Mouse (Mus musculus): ENCODE measurements around the gene Entpd7. TPM values are rescaled to one million over a fixed set of nuclear protein-coding genes. Genes with fewer than 3 reads are reported as not detected.
A peak's percentile ranks its signal among the peaks of the same experiment; 100 is the strongest.

The Entpd7 gene
- polyA plus RNA-seq, 1 experiment from 2014 or later, result 16.5 TPM

DNA sequence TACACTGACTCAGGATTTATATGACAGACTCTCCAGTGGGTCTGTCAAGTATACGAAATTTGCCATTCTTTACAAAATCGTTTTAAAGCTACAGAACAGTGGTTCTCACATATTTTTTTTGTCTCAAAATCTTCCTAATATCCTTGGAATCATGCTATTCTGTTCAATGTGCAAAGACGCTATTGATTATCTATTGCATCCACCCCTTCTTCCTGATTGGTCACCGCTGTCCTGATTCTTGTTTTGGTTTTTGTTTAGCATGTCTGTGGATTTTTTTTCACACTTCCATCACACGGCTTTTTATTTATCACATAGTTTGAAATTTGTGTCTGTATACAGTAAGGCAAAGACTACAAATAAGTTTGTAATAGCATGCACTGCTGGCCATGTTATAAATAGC, 77.0 kb downstream of the Entpd7 start:
- Histone ChIP-seq H3K9me3 (ENCODE audit: control insufficient read depth, low read length) (no peaks in the 10 kb centered on the region), H3K4me1 (replicated peaks; ENCODE audit: control insufficient read depth, insufficient read depth, low read length) (no peaks in the 10 kb centered on the region), H3K9ac (ENCODE audit: low read length) (no peak overlapping the region), H3K27ac (ENCODE audit: low read depth) (no peak overlapping the region), H3K4me3 (ENCODE audit: low read depth, low read length) (no peak overlapping the region), H3K36me3 (ENCODE audit: control insufficient read depth, insufficient read depth, low read length) (0 out of 2 replicates have a peak, but pooled peaks cover 3% of the 10 kb centered on the region), H3K4me2 (ENCODE audit: low read length) (no peak overlapping the region), H3K27me3 (replicated peaks; ENCODE audit: control insufficient read depth, insufficient read depth, low read length) (no peaks in the 10 kb centered on the region)
- DNase-seq (ENCODE audit: low spot score) (no peak), ATAC-seq (replicated peaks; ENCODE audit: low FRiP score, low TSS enrichment, low read depth) (no peak)
- 83% methylated on average over 5 of the region's 5 CpGs for WGBS

GRCm38 (mm10) chr19:43767549-43768322, 78.3 kb downstream of the Entpd7 start:
- ATAC-seq (replicated peaks; ENCODE audit: low FRiP score, low TSS enrichment, low read depth) (peak; percentile 83; the same call in 1 of the 2 replicates), DNase-seq (ENCODE audit: low spot score) (no peak)
- no peak overlapping the region for H3K4me2 ChIP-seq (ENCODE audit: low read length)
- peak overlapping the region; percentile 47; the same call in 1 of the 2 replicates for H3K27ac ChIP-seq (ENCODE audit: low read depth)
- H3K9ac ChIP-seq (ENCODE audit: low read length), result no peak overlapping the region
- no peak overlapping the region for H3K4me3 ChIP-seq (ENCODE audit: low read depth, low read length)
- no peaks in the 10 kb centered on the region for H3K9me3 ChIP-seq (ENCODE audit: control insufficient read depth, low read length)
- H3K4me1 ChIP-seq (replicated peaks; ENCODE audit: control insufficient read depth, insufficient read depth, low read length), result no peaks in the 10 kb centered on the region
- H3K36me3 ChIP-seq (ENCODE audit: control insufficient read depth, insufficient read depth, low read length), result 0 out of 2 replicates have a peak, but pooled peaks cover 3% of the 10 kb centered on the region
- H3K27me3 ChIP-seq (replicated peaks; ENCODE audit: control insufficient read depth, insufficient read depth, low read length), result no peaks in the 10 kb centered on the region
- 55% methylated on average over 9 of the region's 9 CpGs for WGBS

GRCm38 (mm10) chr19:43769366-43769960, 80.0 kb downstream of the Entpd7 start:
- no peak overlapping the region for H3K27ac ChIP-seq (ENCODE audit: low read depth)
- no peak overlapping the region for H3K4me2 ChIP-seq (ENCODE audit: low read length)
- 0 out of 2 replicates have a peak, but pooled peaks cover 3% of the 10 kb centered on the region for H3K36me3 ChIP-seq (ENCODE audit: control insufficient read depth, insufficient read depth, low read length)
- WGBS, result 76% methylated on average over 5 of the region's 5 CpGs
- no peak overlapping the region for H3K4me3 ChIP-seq (ENCODE audit: low read depth, low read length)
- no peak for ATAC-seq (replicated peaks; ENCODE audit: low FRiP score, low TSS enrichment, low read depth)
- H3K9ac ChIP-seq (ENCODE audit: low read length), result no peak overlapping the region
- H3K4me1 ChIP-seq (replicated peaks; ENCODE audit: control insufficient read depth, insufficient read depth, low read length), result no peaks in the 10 kb centered on the region
- H3K27me3 ChIP-seq (replicated peaks; ENCODE audit: control insufficient read depth, insufficient read depth, low read length), result no peaks in the 10 kb centered on the region
- no peaks in the 10 kb centered on the region for H3K9me3 ChIP-seq (ENCODE audit: control insufficient read depth, low read length)
- no peak for DNase-seq (ENCODE audit: low spot score)

GRCm38 (mm10) chr19:43770584-43770983, 81.1 kb downstream of the Entpd7 start:
- Histone ChIP-seq H3K4me2 (ENCODE audit: low read length) (no peak overlapping the region), H3K27me3 (replicated peaks; ENCODE audit: control insufficient read depth, insufficient read depth, low read length) (no peaks in the 10 kb centered on the region), H3K27ac (ENCODE audit: low read depth) (no peak overlapping the region), H3K36me3 (ENCODE audit: control insufficient read depth, insufficient read depth, low read length) (0 out of 2 replicates have a peak, but pooled peaks cover 3% of the 10 kb centered on the region), H3K9me3 (ENCODE audit: control insufficient read depth, low read length) (no peaks in the 10 kb centered on the region), H3K4me3 (ENCODE audit: low read depth, low read length) (no peak overlapping the region), H3K4me1 (replicated peaks; ENCODE audit: control insufficient read depth, insufficient read depth, low read length) (0 out of 2 replicates have a peak, but pooled peaks cover 2% of the 10 kb centered on the region), H3K9ac (ENCODE audit: low read length) (no peak overlapping the region)
- DNase-seq (ENCODE audit: low spot score) (no peak), ATAC-seq (replicated peaks; ENCODE audit: low FRiP score, low TSS enrichment, low read depth) (no peak)
- 64% methylated on average over 4 of the region's 4 CpGs for WGBS

GRCm38 (mm10) chr19:43771499-43771969, 82.1 kb downstream of the Entpd7 start:
- ATAC-seq (replicated peaks; ENCODE audit: low FRiP score, low TSS enrichment, low read depth) (no peak), DNase-seq (ENCODE audit: low spot score) (no peak)
- Histone ChIP-seq H3K9ac (ENCODE audit: low read length) (no peak overlapping the region), H3K4me1 (replicated peaks; ENCODE audit: control insufficient read depth, insufficient read depth, low read length) (0 out of 2 replicates have a peak, but pooled peaks cover 3% of the 10 kb centered on the region), H3K27ac (ENCODE audit: low read depth) (no peak overlapping the region), H3K9me3 (ENCODE audit: control insufficient read depth, low read length) (no peaks in the 10 kb centered on the region), H3K36me3 (ENCODE audit: control insufficient read depth, insufficient read depth, low read length) (0 out of 2 replicates have a peak, but pooled peaks cover 3% of the 10 kb centered on the region), H3K27me3 (replicated peaks; ENCODE audit: control insufficient read depth, insufficient read depth, low read length) (no peaks in the 10 kb centered on the region), H3K4me2 (ENCODE audit: low read length) (no peak overlapping the region), H3K4me3 (ENCODE audit: low read depth, low read length) (no peak overlapping the region)
- 85% methylated on average over 5 of the region's 5 CpGs for WGBS

DNA sequence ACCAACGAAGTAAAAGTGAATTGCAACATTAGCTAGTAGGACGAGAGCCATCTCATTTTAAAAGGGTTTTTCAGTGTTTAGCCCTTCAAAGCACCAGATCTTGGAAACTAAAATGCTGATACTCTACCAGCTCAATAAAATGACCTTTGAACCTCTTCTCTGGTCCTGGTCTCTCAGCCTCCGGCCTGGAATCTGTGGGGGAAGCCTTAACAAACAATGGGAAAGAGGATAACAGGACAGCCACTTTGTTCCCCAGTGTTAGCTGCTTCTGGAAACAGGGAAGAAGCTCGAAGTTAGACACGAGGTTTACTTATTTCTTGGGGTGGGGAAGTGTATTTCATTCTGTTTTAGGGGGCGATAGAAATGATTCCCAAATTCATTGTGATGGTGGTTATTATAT, 82.8 kb downstream of the Entpd7 start:
- no peak overlapping the region for H3K9ac ChIP-seq (ENCODE audit: low read length)
- no peak overlapping the region for H3K4me3 ChIP-seq (ENCODE audit: low read depth, low read length)
- no peak overlapping the region for H3K4me2 ChIP-seq (ENCODE audit: low read length)
- ATAC-seq (replicated peaks; ENCODE audit: low FRiP score, low TSS enrichment, low read depth), result no peak
- no peak for DNase-seq (ENCODE audit: low spot score)
- H3K36me3 ChIP-seq (ENCODE audit: control insufficient read depth, insufficient read depth, low read length), result 0 out of 2 replicates have a peak, but pooled peaks cover 3% of the 10 kb centered on the region
- whole genome bisulfite sequencing, result 61% methylated on average over 6 of the region's 6 CpGs
- no peaks in the 10 kb centered on the region for H3K9me3 ChIP-seq (ENCODE audit: control insufficient read depth, low read length)
- H3K27ac ChIP-seq (ENCODE audit: low read depth), result no peak overlapping the region
- H3K27me3 ChIP-seq (replicated peaks; ENCODE audit: control insufficient read depth, insufficient read depth, low read length), result no peaks in the 10 kb centered on the region
- 0 out of 2 replicates have a peak, but pooled peaks cover 3% of the 10 kb centered on the region for H3K4me1 ChIP-seq (replicated peaks; ENCODE audit: control insufficient read depth, insufficient read depth, low read length)

- H3K9me3 ChIP-seq (ENCODE audit: control insufficient read depth, low read length), result no peaks in the 10 kb centered on the region
- H3K4me2 ChIP-seq (ENCODE audit: low read length), result no peak overlapping the region
- H3K9ac ChIP-seq (ENCODE audit: low read length), result no peak overlapping the region
- H3K4me3 ChIP-seq (ENCODE audit: low read depth, low read length), result no peak overlapping the region
- H3K36me3 ChIP-seq (ENCODE audit: control insufficient read depth, insufficient read depth, low read length), result no peaks in the 10 kb centered on the region
- H3K4me1 ChIP-seq (replicated peaks; ENCODE audit: control insufficient read depth, insufficient read depth, low read length), result 0 out of 2 replicates have a peak, but pooled peaks cover 3% of the 10 kb centered on the region
- no peak overlapping the region for H3K27ac ChIP-seq (ENCODE audit: low read depth)
- WGBS, result 54% methylated on average over 10 of the region's 10 CpGs
- ATAC-seq (replicated peaks; ENCODE audit: low FRiP score, low TSS enrichment, low read depth) (no peak), DNase-seq (ENCODE audit: low spot score) (no peak)
- no peaks in the 10 kb centered on the region for H3K27me3 ChIP-seq (replicated peaks; ENCODE audit: control insufficient read depth, insufficient read depth, low read length)
Observed at GRCm38 (mm10) chr19:43775433-43775832, 86.0 kb downstream of the Entpd7 start.

DNA sequence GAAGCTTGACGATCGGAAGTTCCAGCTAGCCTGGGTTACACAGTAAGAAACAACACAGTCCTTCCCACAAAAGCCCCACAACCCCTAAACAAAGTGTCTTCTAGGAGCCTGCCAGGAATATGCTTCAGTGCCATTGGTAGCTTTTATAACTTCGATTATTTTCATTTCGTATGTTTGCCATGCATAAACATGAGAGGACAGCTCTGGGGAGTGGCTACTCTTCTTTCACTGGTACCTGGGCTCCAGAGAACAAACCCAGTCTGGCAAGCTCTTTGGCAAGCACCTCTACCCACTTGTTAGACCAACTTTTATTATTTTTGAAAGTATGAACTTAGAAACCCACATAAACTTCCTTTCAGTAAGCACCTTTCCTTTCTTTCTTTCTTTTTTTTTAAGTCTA, 87.1 kb downstream of the Entpd7 start:
- Histone ChIP-seq H3K9ac (ENCODE audit: low read length) (no peak overlapping the region), H3K27ac (ENCODE audit: low read depth) (no peak overlapping the region), H3K36me3 (ENCODE audit: control insufficient read depth, insufficient read depth, low read length) (no peaks in the 10 kb centered on the region), H3K4me2 (ENCODE audit: low read length) (no peak overlapping the region), H3K27me3 (replicated peaks; ENCODE audit: control insufficient read depth, insufficient read depth, low read length) (no peaks in the 10 kb centered on the region), H3K9me3 (ENCODE audit: control insufficient read depth, low read length) (no peaks in the 10 kb centered on the region), H3K4me1 (replicated peaks; ENCODE audit: control insufficient read depth, insufficient read depth, low read length) (0 out of 2 replicates have a peak, but pooled peaks cover 3% of the 10 kb centered on the region), H3K4me3 (ENCODE audit: low read depth, low read length) (no peak overlapping the region)
- DNase-seq (ENCODE audit: low spot score) (no peak), ATAC-seq (replicated peaks; ENCODE audit: low FRiP score, low TSS enrichment, low read depth) (no peak)
- WGBS, result 59% methylated on average over 4 of the region's 4 CpGs
